In the genomic region with DNA sequence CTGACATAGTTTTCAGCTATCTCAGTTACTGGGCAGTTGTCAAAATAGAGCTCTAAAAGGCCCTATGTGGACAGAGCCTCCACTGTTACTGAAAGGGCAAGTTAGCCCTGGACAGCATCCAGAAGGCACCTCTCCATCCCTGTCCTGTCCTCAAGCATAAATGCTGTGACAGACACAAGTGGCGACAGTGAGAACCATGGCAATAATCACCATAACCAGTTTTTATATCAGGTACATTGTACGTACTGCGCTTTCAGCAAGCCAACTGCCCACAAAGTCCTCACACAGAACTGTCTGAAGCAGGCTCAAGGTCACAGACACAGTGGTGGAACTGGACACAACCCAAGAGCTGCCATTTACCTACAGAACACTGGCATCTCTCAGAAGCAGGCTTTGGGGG, we compare ENCODE assay signal across 12 mouse cellular contexts.
DNase-seq lines count a peak whose midpoint lies in the region; ATAC-seq and TF ChIP-seq lines count a peak whose summit lies in the region.
"Had no signal": no experiment of that assay in that cellular context is flagged by ENCODE, and none has a peak within 500 bp of the region (broad histone marks: within the 10 kb centered on the region; RNA-seq: fewer than 3 reads in every experiment).

No protein-coding gene starts in this region.

- no peaks in the 10 kb centered on the region for H3K27me3 ChIP-seq in midbrain, postnatal 0 days (ENCODE audit: insufficient read depth, low read length)
- H3K27me3 ChIP-seq in midbrain, embryonic 10.5 days (ENCODE audit: low read depth, poor library complexity, severe bottlenecking): no peaks in the 10 kb centered on the region
- H3K27me3 ChIP-seq: embryonic facial prominence, embryonic 15.5 days had no signal

- no peak for TF ChIP-seq CTCF in midbrain, postnatal 0 days (IDR thresholded peaks at IDR 0.05)

- no peak overlapping the region for H3K27ac ChIP-seq in midbrain, postnatal 0 days (ENCODE audit: low read depth, low read length)
- H3K27ac ChIP-seq in midbrain, embryonic 10.5 days (replicated peaks): no peak overlapping the region
- H3K27ac ChIP-seq: embryonic facial prominence, embryonic 15.5 days; kidney, postnatal 0 days had no signal

- no peaks in the 10 kb centered on the region for H3K36me3 ChIP-seq in midbrain, postnatal 0 days (ENCODE audit: insufficient read depth, low read length)
- H3K36me3 ChIP-seq in midbrain, embryonic 10.5 days: no peaks in the 10 kb centered on the region
- H3K36me3 ChIP-seq: embryonic facial prominence, embryonic 15.5 days had no signal

- no peaks in the 10 kb centered on the region for H3K4me1 ChIP-seq in midbrain, postnatal 0 days (ENCODE audit: insufficient read depth, low read length)
- no peaks in the 10 kb centered on the region for H3K4me1 ChIP-seq in midbrain, embryonic 10.5 days
- H3K4me1 ChIP-seq: embryonic facial prominence, embryonic 15.5 days had no signal

- DNase-seq in midbrain, postnatal 0 days (ENCODE audit: low spot score): peak; percentile 33
- no peak for DNase-seq in midbrain, embryonic 10.5 days (ENCODE audit: low spot score)
- DNase-seq in cerebellum, postnatal 25 days: peak; percentile 37 to 61
- peak; percentile 47 to 67 for DNase-seq in heart, postnatal 14 days
- DNase-seq in urinary bladder, adult 18-20 months (ENCODE audit: low spot score in 2 of 2): no peak
- no peak for DNase-seq in retina, postnatal 1 day
- DNase-seq in kidney, adult 9 months: no peak
- DNase-seq: adrenal gland, adult 8-10 months; right cerebral cortex, postnatal 14 days had no signal

- whole genome bisulfite sequencing in midbrain, postnatal 0 days: 82% methylated on average over 3 of the region's 3 CpGs
- 92% methylated on average over 3 of the region's 3 CpGs for WGBS in midbrain, embryonic 10.5 days

- intact Hi-C loops in heart, postnatal 14 days (cut with DNase I): no loop called here

- no peak overlapping the region for H3K4me2 ChIP-seq in midbrain, postnatal 0 days (ENCODE audit: low read depth, low read length, poor library complexity, severe bottlenecking)
- H3K4me2 ChIP-seq: embryonic facial prominence, embryonic 15.5 days had no signal

- no peak overlapping the region for H3K4me3 ChIP-seq in midbrain, postnatal 0 days (ENCODE audit: low read depth, low read length)
- H3K4me3 ChIP-seq in midbrain, embryonic 10.5 days: no peak overlapping the region
- H3K4me3 ChIP-seq: embryonic facial prominence, embryonic 15.5 days had no signal

- H3K9ac ChIP-seq in midbrain, postnatal 0 days (replicated peaks; ENCODE audit: low read length, poor library complexity, severe bottlenecking): no peak overlapping the region
- H3K9ac ChIP-seq: embryonic facial prominence, embryonic 15.5 days had no signal

- no peaks in the 10 kb centered on the region for H3K9me3 ChIP-seq in midbrain, postnatal 0 days (ENCODE audit: low read length)
- H3K9me3 ChIP-seq in midbrain, embryonic 10.5 days (replicated peaks): no peaks in the 10 kb centered on the region
- H3K9me3 ChIP-seq: embryonic facial prominence, embryonic 15.5 days had no signal

- ATAC-seq in midbrain, postnatal 0 days (ENCODE audit: low FRiP score): no peak; the same call in 1 of the 2 replicates
- ATAC-seq: lung, postnatal 0 days had no signal

Comparison
In these comparisons a context has a peak if more than half of its experiments do, and no peak if none do; other contexts are left out.
1. DNase-seq: peak in midbrain, postnatal 0 days (single experiment), cerebellum, postnatal 25 days (2 of 2) and heart, postnatal 14 days (2 of 2); none in midbrain, embryonic 10.5 days (single experiment), urinary bladder, adult 18-20 months (0 of 2), retina, postnatal 1 day (single experiment) and kidney, adult 9 months (single experiment).